Mouse (Mus musculus): ENCODE data around the gene Itga4. TPM values are rescaled to one million over a fixed set of nuclear protein-coding genes. Genes with fewer than 3 reads are reported as not detected.
A peak's percentile ranks its signal among the peaks of the same experiment; 100 is the strongest.

Itga4 gene
- polyA plus RNA-seq, 1 experiment from 2014 or later = 2.6 TPM

DNA sequence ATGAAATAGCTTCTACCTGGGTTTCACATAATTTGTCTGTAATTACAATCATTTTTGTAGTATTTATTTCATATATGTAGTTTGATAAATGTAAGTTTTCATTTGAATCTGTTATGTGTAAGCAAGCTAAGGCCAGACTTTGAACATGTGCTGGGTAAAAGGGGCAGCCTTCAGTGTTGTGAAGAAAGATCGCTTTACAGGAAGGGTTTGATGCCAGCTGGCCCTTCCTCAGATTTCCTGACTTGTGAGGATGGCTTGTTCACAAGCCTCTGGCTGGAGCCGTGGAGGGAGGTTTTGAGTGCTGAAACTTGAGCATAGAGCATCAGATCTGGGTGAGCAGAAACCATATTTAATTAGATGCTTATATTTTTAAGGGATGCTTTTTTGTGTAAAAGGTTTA, 72.9 kb downstream of the Itga4 start:
- Histone ChIP-seq H3K9me3 (no peaks in the 10 kb centered on the region), H3K4me1 (no peaks in the 10 kb centered on the region), H3K36me3 (replicated peaks) (no peaks in the 10 kb centered on the region), H3K9ac (no peak overlapping the region), H3K27me3 (replicated peaks) (no peaks in the 10 kb centered on the region), H3K4me2 (no peak overlapping the region), H3K4me3 (no peak overlapping the region), H3K27ac (no peak overlapping the region)
- 84% methylated on average over 2 of the region's 2 CpGs for WGBS
- ATAC-seq (replicated peaks) = no peak

DNA sequence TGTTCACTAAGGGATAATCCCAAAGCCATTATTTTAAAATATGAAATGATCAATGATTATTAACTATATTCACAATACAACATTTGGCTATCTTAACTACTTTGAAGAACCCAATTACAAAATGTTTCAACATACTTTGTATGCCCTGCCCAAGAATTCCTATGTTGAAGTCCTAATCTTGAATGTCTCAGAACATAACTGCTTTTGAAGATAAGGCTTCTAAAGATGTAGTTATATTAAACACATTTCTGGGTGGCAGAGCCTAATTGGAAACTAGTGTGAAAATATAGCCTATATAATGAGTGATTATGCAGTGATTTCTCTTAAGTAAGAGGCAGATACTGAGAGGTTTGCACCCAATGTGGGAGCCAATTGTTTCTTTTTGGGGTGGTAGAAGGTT, 79.4 kb downstream of the Itga4 start:
- H3K4me3 ChIP-seq = no peak overlapping the region
- H3K9me3 ChIP-seq = no peaks in the 10 kb centered on the region
- H3K9ac ChIP-seq = no peak overlapping the region
- no peak for ATAC-seq (replicated peaks)
- H3K4me1 ChIP-seq = no peaks in the 10 kb centered on the region
- no peaks in the 10 kb centered on the region for H3K36me3 ChIP-seq (replicated peaks)
- H3K27ac ChIP-seq = no peak overlapping the region
- no peaks in the 10 kb centered on the region for H3K27me3 ChIP-seq (replicated peaks)
- no peak overlapping the region for H3K4me2 ChIP-seq

DNA sequence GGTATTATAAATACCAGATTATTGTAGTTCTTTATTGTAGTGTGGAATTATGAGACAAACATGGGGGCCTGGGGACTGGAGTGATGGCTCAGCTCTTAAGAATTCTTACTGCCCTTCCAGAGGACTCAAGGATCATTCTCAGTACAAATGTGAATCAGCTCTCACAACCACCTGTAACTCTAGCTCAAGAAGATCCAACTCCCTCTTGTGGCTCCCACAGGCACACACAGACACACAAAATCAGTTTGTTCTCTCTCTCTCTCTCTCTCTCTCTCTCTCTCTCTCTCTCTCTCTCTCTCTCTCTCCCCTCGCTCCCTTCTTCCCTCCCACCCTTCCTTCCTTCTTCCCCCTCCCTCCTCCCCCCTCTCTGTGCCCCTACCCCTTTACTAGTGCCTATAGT, 80.9 kb downstream of the Itga4 start:
- no peak overlapping the region for H3K4me2 ChIP-seq
- no peaks in the 10 kb centered on the region for H3K9me3 ChIP-seq
- H3K36me3 ChIP-seq (replicated peaks) = no peaks in the 10 kb centered on the region
- no peaks in the 10 kb centered on the region for H3K27me3 ChIP-seq (replicated peaks)
- no peaks in the 10 kb centered on the region for H3K4me1 ChIP-seq
- 75% methylated on average over 1 of the region's 1 CpGs for WGBS
- ATAC-seq (replicated peaks) = no peak
- no peak overlapping the region for H3K27ac ChIP-seq
- H3K9ac ChIP-seq = no peak overlapping the region
- no peak overlapping the region for H3K4me3 ChIP-seq

DNA sequence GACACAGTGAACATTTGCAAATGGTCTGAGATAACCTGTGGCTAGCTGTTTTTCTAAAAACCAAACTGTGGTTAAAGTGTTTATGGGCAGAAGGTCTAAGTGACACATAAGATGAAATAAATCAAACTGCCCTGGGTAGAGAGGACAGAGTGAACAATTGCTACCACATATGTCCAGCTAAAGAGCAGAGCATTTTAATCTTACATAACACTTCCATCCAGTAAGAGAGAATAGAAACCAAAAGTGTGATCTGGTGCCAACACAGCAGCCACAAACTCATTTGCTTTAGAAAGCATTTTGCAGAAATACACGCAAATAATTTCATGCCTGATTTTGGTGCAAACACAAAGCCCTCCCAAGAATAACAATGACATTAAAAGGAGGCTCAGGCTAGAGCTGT, 83.8 kb downstream of the Itga4 start:
- Histone ChIP-seq H3K4me3 (no peak overlapping the region), H3K9ac (no peak overlapping the region), H3K9me3 (no peaks in the 10 kb centered on the region), H3K27ac (no peak overlapping the region), H3K36me3 (replicated peaks) (no peaks in the 10 kb centered on the region), H3K4me1 (no peaks in the 10 kb centered on the region), H3K27me3 (replicated peaks) (no peaks in the 10 kb centered on the region), H3K4me2 (no peak overlapping the region)
- ATAC-seq (replicated peaks) = no peak
- 31% methylated on average over 1 of the region's 1 CpGs for WGBS

DNA sequence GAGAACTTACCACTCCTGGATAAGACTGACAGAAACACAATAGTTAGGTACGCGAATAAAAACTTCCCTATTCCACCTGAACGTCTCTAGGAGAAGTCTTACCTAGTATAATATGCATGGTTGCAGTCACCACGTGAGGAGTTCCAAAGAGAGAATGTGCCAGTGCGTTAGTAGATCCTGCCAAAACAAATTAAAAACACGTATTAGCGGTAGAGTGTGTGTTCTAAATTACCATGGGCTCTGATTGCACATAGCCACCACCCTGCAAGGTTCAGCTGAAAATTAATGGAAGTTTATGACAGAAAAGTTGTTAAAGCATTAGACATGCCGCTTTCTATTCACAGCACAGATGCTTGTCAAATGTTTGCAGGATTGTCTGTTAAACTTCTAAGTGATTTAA, 87.9 kb downstream of the Itga4 start:
- Histone ChIP-seq H3K27me3 (replicated peaks) (no peaks in the 10 kb centered on the region), H3K9ac (no peak overlapping the region), H3K36me3 (replicated peaks) (no peaks in the 10 kb centered on the region), H3K4me3 (no peak overlapping the region), H3K4me1 (no peaks in the 10 kb centered on the region), H3K9me3 (no peaks in the 10 kb centered on the region), H3K4me2 (no peak overlapping the region), H3K27ac (no peak overlapping the region)
- 88% methylated on average over 8 of the region's 8 CpGs for WGBS
- ATAC-seq (replicated peaks) = no peak

DNA sequence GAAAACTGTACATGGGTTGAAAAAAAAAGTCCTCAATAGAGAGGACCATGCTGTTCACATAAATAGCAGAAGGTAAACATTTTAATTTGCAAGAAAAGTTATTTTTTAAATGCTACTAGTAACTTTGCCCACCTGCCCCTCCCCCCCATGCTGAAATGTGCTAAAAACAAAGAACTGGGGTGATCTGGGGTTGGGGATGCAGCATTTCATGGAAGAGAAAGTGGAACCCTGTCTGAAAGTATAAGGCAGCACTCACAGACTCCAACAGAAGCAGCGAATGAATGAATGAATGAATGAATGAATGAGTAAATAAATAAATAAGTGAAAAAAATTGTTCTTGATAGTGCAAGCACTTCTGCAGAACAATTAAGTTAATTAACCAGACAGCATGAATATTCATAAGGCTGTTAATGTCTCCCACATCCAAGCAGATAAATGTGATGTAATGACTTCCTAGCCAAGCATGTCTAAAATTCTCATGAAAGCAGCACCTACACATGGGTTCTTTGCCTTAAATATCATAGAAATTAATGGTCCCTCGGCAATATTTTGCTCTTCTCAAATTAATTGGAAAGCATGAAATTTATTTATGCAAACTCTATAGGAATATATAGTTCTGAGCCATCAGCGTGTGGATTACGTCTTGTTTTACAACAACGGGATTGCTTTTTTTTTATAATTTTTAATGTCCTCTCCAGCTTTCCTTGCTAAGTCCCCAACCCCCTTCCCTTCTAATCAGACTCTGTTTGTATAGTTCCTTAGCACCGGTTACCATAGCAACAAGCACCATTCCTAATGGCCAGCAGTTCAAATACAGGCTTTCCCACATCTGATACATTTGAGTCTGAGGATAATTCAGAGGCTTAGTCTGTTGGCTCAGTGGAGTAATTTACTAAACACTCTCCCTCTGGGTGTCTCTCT, 96.2 kb downstream of the Itga4 start:
- no peak overlapping the region for H3K4me3 ChIP-seq
- WGBS = 50% methylated on average over 6 of the region's 6 CpGs
- no peak overlapping the region for H3K4me2 ChIP-seq
- no peak overlapping the region for H3K27ac ChIP-seq
- H3K9me3 ChIP-seq = no peaks in the 10 kb centered on the region
- no peaks in the 10 kb centered on the region for H3K36me3 ChIP-seq (replicated peaks)
- peak; percentile 62; the same call in 1 of the 2 replicates for ATAC-seq (replicated peaks)
- H3K4me1 ChIP-seq = peaks cover 6% of the 10 kb centered on the region; the same call in 1 of the 2 replicates
- no peaks in the 10 kb centered on the region for H3K27me3 ChIP-seq (replicated peaks)
- no peak overlapping the region for H3K9ac ChIP-seq

DNA sequence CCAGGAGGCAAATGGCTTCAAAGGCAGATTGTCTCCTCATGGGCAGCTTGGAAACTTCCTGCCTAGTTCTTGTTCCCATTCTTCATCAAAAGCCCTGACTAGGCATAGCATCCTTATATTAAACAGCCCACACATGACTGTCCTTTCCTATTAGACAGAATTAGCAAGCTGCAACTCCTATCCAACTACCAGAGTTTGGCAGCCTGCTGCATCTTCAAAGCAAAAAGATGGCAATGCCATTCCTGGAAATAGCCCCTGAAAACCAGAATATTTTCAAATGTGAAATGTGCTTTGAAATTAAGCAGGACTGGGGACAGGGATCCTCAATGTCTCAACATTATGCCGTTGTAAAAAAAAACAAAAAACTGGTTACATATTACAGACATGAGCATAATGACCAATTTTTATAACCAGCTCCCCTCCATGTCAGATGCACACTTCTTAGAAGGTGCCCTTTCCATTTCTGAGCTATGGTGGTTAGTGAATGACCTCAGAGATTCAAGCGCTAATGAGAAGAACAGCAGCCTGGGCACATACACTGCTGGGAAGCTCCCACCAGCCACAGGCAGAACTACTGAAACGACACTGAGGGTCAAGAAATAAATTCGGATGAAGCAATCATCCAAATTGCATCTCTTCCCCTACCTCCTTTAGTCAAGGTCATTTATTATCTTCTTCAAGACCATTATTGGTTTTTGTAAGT, 97.0 kb downstream of the Itga4 start:
- H3K27ac ChIP-seq = no peak overlapping the region
- WGBS = 69% methylated on average over 4 of the region's 4 CpGs
- peaks cover 6% of the 10 kb centered on the region; the same call in 1 of the 2 replicates for H3K4me1 ChIP-seq
- H3K9me3 ChIP-seq = no peaks in the 10 kb centered on the region
- peak; percentile 52; the same call in 1 of the 2 replicates for ATAC-seq (replicated peaks)
- no peaks in the 10 kb centered on the region for H3K27me3 ChIP-seq (replicated peaks)
- H3K4me2 ChIP-seq = no peak overlapping the region
- no peak overlapping the region for H3K4me3 ChIP-seq
- H3K9ac ChIP-seq = no peak overlapping the region
- H3K36me3 ChIP-seq (replicated peaks) = no peaks in the 10 kb centered on the region

DNA sequence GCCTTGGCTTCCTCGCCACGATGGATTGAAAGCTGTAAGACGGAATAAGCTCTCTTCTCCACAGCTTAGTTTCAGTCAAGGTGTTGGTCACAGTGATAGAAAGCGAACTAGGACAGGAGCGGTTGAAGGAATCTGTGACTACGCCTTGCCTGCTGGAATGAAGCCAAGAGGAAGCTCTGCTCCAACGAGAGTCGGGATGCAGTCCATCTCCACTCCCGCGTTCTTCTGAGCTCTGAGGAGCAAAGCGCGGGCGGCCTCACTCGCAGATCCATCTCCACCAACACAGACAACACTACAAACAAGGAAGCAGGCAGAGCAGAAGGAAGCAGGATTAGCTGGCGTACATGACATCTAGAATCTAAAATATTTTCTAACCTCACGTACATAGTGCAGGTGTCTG, 99.5 kb downstream of the Itga4 start:
- Histone ChIP-seq H3K9ac (no peak overlapping the region), H3K9me3 (no peaks in the 10 kb centered on the region), H3K27ac (no peak overlapping the region), H3K27me3 (replicated peaks) (no peaks in the 10 kb centered on the region), H3K4me2 (no peak overlapping the region), H3K4me3 (no peak overlapping the region), H3K36me3 (replicated peaks) (no peaks in the 10 kb centered on the region), H3K4me1 (peaks cover 6% of the 10 kb centered on the region; the same call in 1 of the 2 replicates)
- WGBS = 92% methylated on average over 16 of the region's 16 CpGs
- no peak for ATAC-seq (replicated peaks)

DNA sequence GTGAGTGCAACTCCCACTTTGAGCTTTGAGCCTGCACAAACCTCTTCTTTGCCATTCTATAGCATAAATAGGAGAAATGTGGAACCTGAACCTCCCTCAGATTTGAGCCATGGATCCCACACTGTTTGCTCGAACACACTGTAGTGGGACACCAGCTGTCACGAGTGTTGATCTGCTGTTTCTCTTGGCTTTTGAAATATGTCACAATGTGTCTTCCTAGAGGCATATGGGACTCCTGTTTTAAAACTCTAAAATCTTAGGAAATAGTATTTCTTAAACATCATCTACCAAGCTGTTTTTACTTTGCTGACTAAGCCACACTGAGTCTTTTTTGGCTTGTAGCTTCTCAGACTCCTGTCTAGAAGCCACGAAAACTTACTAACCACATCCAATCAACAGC, 102.6 kb downstream of the Itga4 start:
- Histone ChIP-seq H3K4me1 (no peaks in the 10 kb centered on the region; the same call in 1 of the 2 replicates), H3K27me3 (replicated peaks) (no peaks in the 10 kb centered on the region), H3K27ac (no peak overlapping the region), H3K9me3 (no peaks in the 10 kb centered on the region), H3K36me3 (replicated peaks) (no peaks in the 10 kb centered on the region), H3K4me3 (no peak overlapping the region), H3K9ac (no peak overlapping the region), H3K4me2 (no peak overlapping the region)
- no peak for ATAC-seq (replicated peaks)
- 93% methylated on average over 3 of the region's 3 CpGs for WGBS

DNA sequence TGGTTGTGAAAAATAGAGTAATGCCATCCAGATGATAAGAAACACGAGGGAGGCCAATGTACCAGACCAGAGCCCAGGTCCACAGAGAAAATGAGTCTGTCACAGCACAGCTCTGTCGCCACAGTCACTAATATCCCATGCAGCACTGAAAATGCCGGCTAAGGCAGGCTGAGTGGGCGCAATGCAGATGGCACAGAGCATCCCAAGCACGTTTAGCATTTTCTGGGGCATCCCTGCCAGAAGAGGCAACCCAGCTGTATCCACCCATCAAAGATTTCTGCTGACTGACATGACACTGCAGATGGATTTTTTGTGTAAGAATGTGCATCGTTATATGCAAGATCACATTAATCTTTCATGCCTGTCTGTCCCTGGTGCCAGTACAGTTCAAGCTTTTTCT, 106.8 kb downstream of the Itga4 start:
- H3K9me3 ChIP-seq = no peaks in the 10 kb centered on the region
- ATAC-seq (replicated peaks) = no peak; the same call in 1 of the 2 replicates
- no peaks in the 10 kb centered on the region for H3K36me3 ChIP-seq (replicated peaks)
- H3K4me1 ChIP-seq = no peaks in the 10 kb centered on the region; the same call in 1 of the 2 replicates
- WGBS = 51% methylated on average over 6 of the region's 6 CpGs
- H3K4me3 ChIP-seq = no peak overlapping the region
- no peaks in the 10 kb centered on the region for H3K27me3 ChIP-seq (replicated peaks)
- H3K4me2 ChIP-seq = no peak overlapping the region
- no peak overlapping the region for H3K27ac ChIP-seq
- H3K9ac ChIP-seq = no peak overlapping the region

DNA sequence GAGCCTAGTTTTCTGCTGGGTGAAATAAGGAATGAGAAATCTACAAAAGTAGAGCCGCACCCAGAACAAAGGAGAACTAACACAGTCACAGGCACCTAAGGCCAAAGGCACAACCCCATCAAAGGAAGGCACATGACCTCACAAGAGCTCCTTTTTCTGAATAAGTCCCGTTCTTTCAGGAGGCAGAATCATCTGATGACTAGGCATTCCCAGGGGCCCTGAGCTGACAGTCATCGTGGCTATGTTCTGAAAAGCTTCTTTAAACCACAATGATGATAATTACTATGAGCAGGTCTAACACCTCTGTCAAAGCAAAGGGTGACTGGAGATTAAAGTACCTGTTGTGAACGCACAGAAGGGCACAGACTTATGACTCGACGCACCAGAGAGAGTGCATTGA, 108.7 kb downstream of the Itga4 start:
- no peak overlapping the region for H3K4me3 ChIP-seq
- no peaks in the 10 kb centered on the region for H3K36me3 ChIP-seq (replicated peaks)
- no peak for ATAC-seq (replicated peaks)
- no peak overlapping the region for H3K4me2 ChIP-seq
- H3K9ac ChIP-seq = no peak overlapping the region
- no peaks in the 10 kb centered on the region; the same call in 1 of the 2 replicates for H3K4me1 ChIP-seq
- H3K9me3 ChIP-seq = no peaks in the 10 kb centered on the region
- H3K27me3 ChIP-seq (replicated peaks) = no peaks in the 10 kb centered on the region
- no peak overlapping the region for H3K27ac ChIP-seq
- 56% methylated on average over 6 of the region's 6 CpGs for WGBS

DNA sequence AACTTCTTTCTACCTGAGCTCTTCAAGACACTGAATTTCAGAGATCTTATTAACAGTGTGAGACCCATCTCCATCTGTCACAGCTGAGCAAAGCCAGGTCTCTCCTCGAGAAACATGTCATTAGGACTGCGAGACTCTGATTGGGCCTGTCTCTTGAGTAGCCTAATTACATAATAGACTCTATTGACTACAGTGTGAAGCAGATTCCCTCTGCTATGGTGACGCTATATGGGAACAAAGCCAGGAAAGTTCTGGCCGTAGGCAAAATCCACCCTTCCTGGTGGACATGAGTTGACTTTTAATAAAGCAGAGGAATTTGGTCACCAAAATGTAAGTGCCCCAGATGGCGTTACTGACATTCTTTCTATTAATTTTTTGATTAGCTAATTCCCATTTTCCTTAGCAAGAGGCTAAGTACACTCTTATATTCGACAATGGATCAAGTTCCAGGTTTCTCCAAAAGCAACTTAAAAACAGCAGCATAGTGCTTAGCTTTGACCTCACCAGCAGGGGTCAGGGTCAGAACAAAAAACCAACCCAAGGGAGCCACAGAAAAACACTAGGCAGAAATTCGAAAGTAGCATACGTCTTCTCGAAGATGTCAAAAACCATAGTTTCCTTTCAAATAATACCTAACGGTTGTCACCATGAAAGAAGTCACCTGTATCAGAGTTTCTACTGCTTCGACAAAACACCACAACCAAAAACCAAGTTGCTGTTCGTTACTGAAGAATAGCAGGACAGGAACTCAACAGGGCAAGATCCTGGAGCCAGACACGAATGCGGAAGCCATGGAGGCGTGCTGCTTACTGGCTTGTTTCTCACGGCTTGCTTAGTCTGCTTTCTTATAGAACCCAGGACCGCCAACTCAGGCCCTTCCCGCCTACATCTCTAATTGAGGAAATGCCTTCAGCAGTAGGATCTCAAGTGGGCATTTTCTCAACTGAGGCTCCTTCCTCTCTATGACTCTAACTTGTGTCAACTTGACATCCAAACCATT, 112.5 kb downstream of the Itga4 start:
- H3K36me3 ChIP-seq (replicated peaks) = no peaks in the 10 kb centered on the region
- no peak overlapping the region for H3K4me3 ChIP-seq
- no peak overlapping the region for H3K27ac ChIP-seq
- H3K9me3 ChIP-seq = no peaks in the 10 kb centered on the region
- 68% methylated on average over 18 of the region's 18 CpGs for WGBS
- no peak overlapping the region for H3K9ac ChIP-seq
- no peak overlapping the region for H3K4me2 ChIP-seq
- H3K4me1 ChIP-seq = peaks cover 4% of the 10 kb centered on the region
- H3K27me3 ChIP-seq (replicated peaks) = no peaks in the 10 kb centered on the region
- ATAC-seq (replicated peaks) = no peak; the same call in 1 of the 2 replicates
